Mouse (Mus musculus) midbrain, embryonic 16.5 days (tissue): ENCODE measurements around the gene Vmn2r65. TPM values are rescaled to one million over a fixed set of nuclear protein-coding genes. Genes with fewer than 3 reads are reported as not detected.

ENCODE experiments used
- ATAC-seq: fragments of 200-750 bp; cut with Nextera tagmentation; 2 replicates; pipeline ENCODE4 v1.8.0; 2017; ENCODE audit warnings: moderate TSS enrichment
- H3K27ac ChIP-seq: fragments of 300-500 bp; sonication (generic); 2 replicates; pipeline ENCODE4 v1.5.1; 2014; ENCODE audit warnings: mild to moderate bottlenecking, low read length, mixed read lengths
- H3K27me3 ChIP-seq: fragments of 300-500 bp; sonication (generic); 2 replicates; pipeline ENCODE4 v1.6.1; 2014; ENCODE audit warnings: low read depth, low read length, mixed read lengths; ENCODE audit not compliant: control insufficient read depth, insufficient read depth
- H3K36me3 ChIP-seq: fragments of 300-500 bp; sonication (generic); 2 replicates; pipeline ENCODE4 v1.6.1; 2014; ENCODE audit warnings: mild to moderate bottlenecking, low read length, moderate library complexity, mixed read lengths; ENCODE audit not compliant: control insufficient read depth, insufficient read depth
- H3K4me1 ChIP-seq: fragments of 300-500 bp; sonication (generic); 2 replicates; pipeline ENCODE4 v1.6.1; 2014; ENCODE audit warnings: mild to moderate bottlenecking, low read length, mixed read lengths; ENCODE audit not compliant: control insufficient read depth, insufficient read depth
- H3K4me2 ChIP-seq: fragments of 300-500 bp; sonication (generic); 2 replicates; pipeline ENCODE4 v1.6.1; 2014; ENCODE audit warnings: mild to moderate bottlenecking, low read length, mixed read lengths
- H3K4me3 ChIP-seq: fragments of 300-500 bp; sonication (generic); 2 replicates; pipeline ENCODE4 v1.5.1; 2014; ENCODE audit warnings: low read depth, mild to moderate bottlenecking, low read length, moderate library complexity, mixed read lengths
- H3K9ac ChIP-seq: fragments of 300-500 bp; sonication (generic); 2 replicates; pipeline ENCODE4 v1.6.1; 2014; ENCODE audit warnings: low read depth, low read length, mixed read lengths
- H3K9me3 ChIP-seq: fragments of 300-500 bp; sonication (generic); replicated peaks from 2 replicates; pipeline ENCODE4 v1.6.1; 2014; ENCODE audit warnings: mild to moderate bottlenecking, low read length, mixed read lengths; ENCODE audit not compliant: control insufficient read depth, poor library complexity, severe bottlenecking
- WGBS: fragments of 180-500 bp; shearing (Covaris S2); extraction: QIAGEN DNeasy Blood & Tissue Kit; methylation state at CpG from one replicate; pipeline ENCODE4 v1.1.7; 2014; 5-methylcytosine and 5-hydroxymethylcytosine counted together
- polyA plus RNA-seq: library from polyadenylated mRNA; unstranded; fragments of >200 nt; fragmentation: Nextera tagmentation; extraction: Ambion mirVana; gene quantifications from 2 replicates; pipeline ENCODE4 v1.2.1, GENCODE M21; 2015

Gene Vmn2r65
- not detected in 2 replicates for polyA plus RNA-seq

GRCm38 (mm10) chr7:84964015-84964414 lies at the start of gene Vmn2r65:
TSS of gene Vmn2r65 (minus strand) at chr7:84964115.
- H3K27ac ChIP-seq = no peak within 1 kb of the TSS
- H3K36me3 ChIP-seq = no peaks in the 10 kb centered on the region
- no peak within 1 kb of the TSS for H3K9ac ChIP-seq
- H3K4me2 ChIP-seq = no peak within 1 kb of the TSS
- no peaks in the 10 kb centered on the region for H3K4me1 ChIP-seq
- WGBS = 36% methylated on average over 1 of the region's 1 CpGs
- H3K27me3 ChIP-seq = no peaks in the 10 kb centered on the region
- no peak within 1 kb of the TSS for H3K4me3 ChIP-seq
- H3K9me3 ChIP-seq = peaks cover 3% of the 10 kb centered on the region; the same call in 1 of the 2 replicates
- no peak for ATAC-seq

- Histone ChIP-seq H3K9ac (no peak within 1 kb of the TSS), H3K4me3 (no peak within 1 kb of the TSS), H3K9me3 (no peaks in the 10 kb centered on the region), H3K27ac (no peak within 1 kb of the TSS), H3K4me2 (no peak within 1 kb of the TSS), H3K36me3 (no peaks in the 10 kb centered on the region), H3K27me3 (no peaks in the 10 kb centered on the region), H3K4me1 (no peaks in the 10 kb centered on the region)
- ATAC-seq = no peak
- WGBS = 93% methylated on average over 1 of the region's 1 CpGs
Observed at GRCm38 (mm10) chr7:85012168-85012567, 48.3 kb upstream of the Vmn2r65 start, which contains the start of gene Vmn2r66. TSS of gene Vmn2r66 (minus strand) at chr7:85012268.

DNA sequence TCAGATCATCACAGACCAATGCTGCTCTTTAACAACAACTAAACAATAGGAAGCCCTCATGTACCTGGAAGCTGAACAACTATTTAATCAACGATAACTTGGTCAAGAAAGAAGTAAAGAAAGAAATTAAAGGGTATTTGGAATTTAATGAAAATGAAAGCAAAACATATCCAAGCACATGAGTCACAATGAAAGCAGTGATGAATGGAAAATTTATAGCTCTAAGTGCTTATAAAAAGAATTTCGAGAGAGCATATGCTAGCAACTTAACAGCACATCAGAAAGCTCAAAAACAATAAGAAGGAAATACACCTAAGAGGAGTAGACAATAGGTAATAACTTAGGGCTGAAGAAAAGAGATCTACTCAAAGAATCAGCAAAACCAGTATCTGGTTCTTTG lies 32.8 kb upstream of the Vmn2r65 start:
- no peak overlapping the region for H3K9ac ChIP-seq
- no peak for ATAC-seq
- no peaks in the 10 kb centered on the region for H3K4me1 ChIP-seq
- H3K4me2 ChIP-seq = no peak overlapping the region
- H3K4me3 ChIP-seq = no peak overlapping the region
- no peaks in the 10 kb centered on the region for H3K27me3 ChIP-seq
- H3K36me3 ChIP-seq = no peaks in the 10 kb centered on the region
- 70% methylated on average over 2 of the region's 2 CpGs for WGBS
- H3K9me3 ChIP-seq = 0 out of 2 replicates have a peak, but pooled peaks cover 2% of the 10 kb centered on the region
- no peak overlapping the region for H3K27ac ChIP-seq

Other genes with a start within 250 kb of the Vmn2r65 start
- not detected in 2 replicates for gene Olfr291, start 110.6 kb downstream of the Vmn2r65 start, polyA plus RNA-seq
- gene Vmn2r66, start 48.2 kb upstream of the Vmn2r65 start, polyA plus RNA-seq = not detected in 2 replicates
- not detected in 2 replicates for gene Vmn2r67, start 191.9 kb upstream of the Vmn2r65 start, polyA plus RNA-seq